Mouse (Mus musculus) embryonic facial prominence, embryonic 15.5 days (tissue): Measurements from ENCODE around the gene Lipc. TPM values are rescaled to one million over a fixed set of nuclear protein-coding genes. Genes with fewer than 3 reads are reported as not detected.

Experiments used
- ATAC-seq: fragments of 200-750 bp; cut with Nextera tagmentation; 2 replicates; pipeline ENCODE4 v1.8.0; 2017; ENCODE audit warnings: low read depth, moderate TSS enrichment; ENCODE audit not compliant: insufficient number of reproducible peaks, low FRiP score, low TSS enrichment
- H3K27ac ChIP-seq: fragments of 300-500 bp; sonication (generic); replicated peaks from 2 replicates; pipeline ENCODE4 v1.5.1; 2015; ENCODE audit warnings: mild to moderate bottlenecking, inconsistent platforms
- H3K27me3 ChIP-seq: fragments of 300-500 bp; sonication (generic); 2 replicates; pipeline ENCODE4 v1.6.1; 2015; ENCODE audit warnings: inconsistent platforms
- H3K36me3 ChIP-seq: fragments of 300-500 bp; sonication (generic); 2 replicates; pipeline ENCODE4 v1.6.1; 2015; ENCODE audit warnings: mild to moderate bottlenecking, inconsistent platforms
- H3K4me1 ChIP-seq: fragments of 300-500 bp; sonication (generic); 2 replicates; pipeline ENCODE4 v1.6.1; 2015; ENCODE audit warnings: inconsistent platforms
- H3K4me2 ChIP-seq: fragments of 300-500 bp; sonication (generic); replicated peaks from 2 replicates; pipeline ENCODE4 v1.6.1; 2015; ENCODE audit warnings: mild to moderate bottlenecking, inconsistent platforms
- H3K4me3 ChIP-seq: fragments of 300-500 bp; sonication (generic); replicated peaks from 2 replicates; pipeline ENCODE4 v1.5.1; 2015; ENCODE audit warnings: mild to moderate bottlenecking, inconsistent platforms
- H3K9ac ChIP-seq: fragments of 300-500 bp; sonication (generic); 2 replicates; pipeline ENCODE4 v1.6.1; 2015; ENCODE audit warnings: inconsistent platforms
- H3K9me3 ChIP-seq: fragments of 300-500 bp; sonication (generic); replicated peaks from 2 replicates; pipeline ENCODE4 v1.6.1; 2016; ENCODE audit warnings: inconsistent platforms
- WGBS: fragments of 180-500 bp; shearing (Covaris S2); methylation state at CpG from one replicate; pipeline ENCODE4 v1.1.7; 2015; 5-methylcytosine and 5-hydroxymethylcytosine counted together
- polyA plus RNA-seq: library from polyadenylated mRNA; unstranded; fragments of >200 nt; fragmentation: Nextera tagmentation; extraction: Ambion mirVana; gene quantifications from 2 replicates; pipeline ENCODE4 v1.2.1, GENCODE M21; 2015

Lipc gene
- 0.53 and 1.1 TPM in 2 replicates for polyA plus RNA-seq

DNA sequence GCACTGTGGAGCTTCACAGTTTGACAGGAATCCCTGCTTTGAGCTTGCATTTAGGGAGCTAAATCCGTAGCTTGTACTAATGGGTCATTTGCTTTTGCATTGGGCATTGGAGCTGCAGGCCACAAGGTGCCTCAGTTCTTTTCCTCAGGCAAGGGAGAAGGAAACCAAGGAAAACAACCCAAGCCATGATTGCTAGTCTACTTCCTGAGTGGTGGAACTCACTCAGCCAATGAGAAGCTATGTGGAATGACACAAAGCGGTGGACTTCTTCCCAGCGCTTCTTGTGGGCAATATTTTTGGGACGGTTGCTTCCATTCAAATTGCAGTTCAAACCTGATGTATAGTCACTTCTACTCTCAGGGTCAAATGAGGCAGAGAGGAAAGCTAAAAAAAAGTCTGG lies at the start of gene Lipc:
Lipc (minus strand) TSS at position 101 of the 400 bp plus-strand sequence.
- no peak within 1 kb of the TSS for H3K9ac ChIP-seq
- H3K27me3 ChIP-seq: no peaks in the 10 kb centered on the region
- no peaks in the 10 kb centered on the region for H3K9me3 ChIP-seq
- no peak for ATAC-seq
- no peaks in the 10 kb centered on the region for H3K4me1 ChIP-seq
- H3K27ac ChIP-seq: no peak within 1 kb of the TSS
- H3K4me2 ChIP-seq: no peak within 1 kb of the TSS
- WGBS: 90% methylated on average over 4 of the region's 4 CpGs
- no peak within 1 kb of the TSS for H3K4me3 ChIP-seq
- H3K36me3 ChIP-seq: no peaks in the 10 kb centered on the region

GRCm38 (mm10) chr9:70999161-70999560 lies 47.1 kb upstream of the Lipc start:
- H3K9me3 ChIP-seq: no peaks in the 10 kb centered on the region
- no peaks in the 10 kb centered on the region for H3K27me3 ChIP-seq
- H3K4me2 ChIP-seq: no peak overlapping the region
- ATAC-seq: no peak
- WGBS: 81% methylated on average over 4 of the region's 4 CpGs
- no peaks in the 10 kb centered on the region for H3K4me1 ChIP-seq
- H3K36me3 ChIP-seq: no peaks in the 10 kb centered on the region
- H3K4me3 ChIP-seq: no peak overlapping the region
- H3K9ac ChIP-seq: no peak overlapping the region
- no peak overlapping the region for H3K27ac ChIP-seq

DNA sequence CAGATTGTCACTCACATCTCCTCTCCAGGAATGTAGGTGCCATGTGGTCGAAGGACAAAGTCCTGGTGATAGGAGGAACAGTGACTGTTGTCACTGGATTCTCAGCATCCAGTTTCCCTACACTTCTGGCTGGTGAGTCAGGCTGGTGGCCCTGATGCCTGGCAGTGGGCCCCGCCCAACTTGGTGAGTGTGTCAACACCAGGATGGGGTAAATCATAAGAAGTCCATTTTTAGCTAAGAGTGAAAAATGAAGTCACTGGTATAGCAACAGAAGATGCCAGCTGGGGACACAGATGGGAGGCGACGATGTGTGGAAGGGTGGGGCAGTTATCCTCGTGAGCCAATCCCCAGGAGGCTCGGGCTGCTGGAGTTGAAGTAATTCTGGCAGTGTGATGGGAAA lies 46.7 kb upstream of the Lipc start:
- H3K27ac ChIP-seq: no peak overlapping the region
- no peaks in the 10 kb centered on the region for H3K27me3 ChIP-seq
- WGBS: 71% methylated on average over 6 of the region's 6 CpGs
- no peak overlapping the region for H3K9ac ChIP-seq
- no peak for ATAC-seq
- no peaks in the 10 kb centered on the region for H3K36me3 ChIP-seq
- no peak overlapping the region for H3K4me2 ChIP-seq
- H3K9me3 ChIP-seq: no peaks in the 10 kb centered on the region
- H3K4me3 ChIP-seq: no peak overlapping the region
- no peaks in the 10 kb centered on the region for H3K4me1 ChIP-seq

DNA sequence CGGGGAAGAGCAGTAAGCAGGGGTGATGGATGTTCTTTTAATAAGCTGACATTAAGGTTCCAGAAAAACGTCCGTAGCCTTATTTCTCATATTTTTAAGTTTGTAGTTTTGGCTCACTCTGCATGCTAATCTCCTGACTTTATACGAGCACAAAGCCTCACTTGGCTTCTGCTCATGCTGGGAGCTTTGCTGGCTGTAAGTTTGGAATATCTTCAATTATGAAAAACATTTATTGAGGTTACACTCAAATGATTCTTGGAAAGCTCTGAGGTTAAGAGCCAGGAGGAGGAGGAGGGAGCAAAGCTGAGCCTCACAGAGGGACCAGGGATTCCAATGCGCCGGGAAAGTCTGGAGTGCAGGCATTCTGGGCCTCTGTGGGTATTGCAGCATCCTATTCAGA lies 41.3 kb upstream of the Lipc start:
- Histone ChIP-seq H3K9me3 (no peaks in the 10 kb centered on the region), H3K4me2 (no peak overlapping the region), H3K4me1 (no peaks in the 10 kb centered on the region), H3K9ac (no peak overlapping the region), H3K27me3 (no peaks in the 10 kb centered on the region), H3K4me3 (no peak overlapping the region), H3K36me3 (no peaks in the 10 kb centered on the region), H3K27ac (no peak overlapping the region)
- WGBS: 40% methylated on average over 6 of the region's 6 CpGs
- ATAC-seq: no peak

GRCm38 (mm10) chr9:70991401-70991800 lies 39.4 kb upstream of the Lipc start:
- no peak overlapping the region for H3K27ac ChIP-seq
- 85% methylated on average over 5 of the region's 5 CpGs for WGBS
- no peak overlapping the region for H3K4me3 ChIP-seq
- H3K27me3 ChIP-seq: no peaks in the 10 kb centered on the region
- no peaks in the 10 kb centered on the region for H3K9me3 ChIP-seq
- H3K4me2 ChIP-seq: no peak overlapping the region
- H3K9ac ChIP-seq: no peak overlapping the region
- no peaks in the 10 kb centered on the region for H3K36me3 ChIP-seq
- no peak for ATAC-seq
- no peaks in the 10 kb centered on the region for H3K4me1 ChIP-seq

DNA sequence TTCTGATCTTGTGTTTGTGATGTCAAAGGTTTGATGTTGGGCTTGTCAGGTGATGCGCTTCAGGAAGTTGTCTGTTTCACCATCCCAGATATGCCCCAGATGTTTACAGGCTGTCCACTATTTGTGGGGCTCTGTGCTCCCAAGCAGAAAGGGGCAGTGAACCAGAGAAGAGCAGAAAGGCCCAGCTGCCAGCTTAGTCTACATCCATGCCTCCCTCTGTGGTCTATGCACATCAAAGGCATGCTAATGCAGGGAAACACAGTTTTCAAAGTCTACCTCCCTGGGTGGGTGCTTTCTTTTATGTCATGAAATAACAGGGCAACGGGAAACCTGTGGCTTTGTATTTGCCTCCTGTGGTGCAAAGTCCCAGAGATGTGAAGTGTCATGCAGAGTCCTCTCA lies 35.2 kb upstream of the Lipc start:
- no peak overlapping the region for H3K4me3 ChIP-seq
- no peaks in the 10 kb centered on the region for H3K9me3 ChIP-seq
- H3K27ac ChIP-seq: no peak overlapping the region
- no peaks in the 10 kb centered on the region for H3K36me3 ChIP-seq
- no peaks in the 10 kb centered on the region for H3K27me3 ChIP-seq
- ATAC-seq: no peak
- H3K9ac ChIP-seq: no peak overlapping the region
- WGBS: 46% methylated on average over 2 of the region's 2 CpGs
- no peak overlapping the region for H3K4me2 ChIP-seq
- no peaks in the 10 kb centered on the region for H3K4me1 ChIP-seq

DNA sequence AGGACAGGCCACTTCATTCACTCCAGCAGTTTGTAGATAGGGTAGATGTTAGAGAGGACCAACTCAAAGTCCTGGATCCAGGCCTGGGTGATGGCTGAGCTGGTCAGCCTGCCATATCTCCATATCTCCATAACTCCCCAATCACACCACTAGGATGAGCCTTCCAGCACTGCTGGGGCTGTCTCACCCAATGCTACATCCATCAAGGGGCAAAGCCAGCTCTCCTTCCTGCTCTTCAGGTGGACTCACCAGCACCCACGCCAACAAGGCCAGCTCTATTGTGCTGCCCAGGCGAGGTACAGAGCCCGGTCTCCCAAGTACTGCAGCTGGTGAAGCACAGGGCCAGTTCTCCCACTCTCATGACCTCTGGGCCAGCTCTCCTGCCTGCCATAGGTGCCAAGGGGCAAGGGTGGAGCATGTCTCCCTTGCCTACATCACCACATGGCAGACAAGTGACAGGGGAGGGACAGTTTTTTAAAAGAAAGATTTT lies 31.0 kb upstream of the Lipc start:
- Histone ChIP-seq H3K27ac (no peak overlapping the region), H3K36me3 (no peaks in the 10 kb centered on the region), H3K9me3 (no peaks in the 10 kb centered on the region), H3K9ac (no peak overlapping the region), H3K4me2 (no peak overlapping the region), H3K4me1 (no peaks in the 10 kb centered on the region), H3K4me3 (no peak overlapping the region), H3K27me3 (no peaks in the 10 kb centered on the region)
- ATAC-seq: no peak
- 93% methylated on average over 3 of the region's 3 CpGs for WGBS

DNA sequence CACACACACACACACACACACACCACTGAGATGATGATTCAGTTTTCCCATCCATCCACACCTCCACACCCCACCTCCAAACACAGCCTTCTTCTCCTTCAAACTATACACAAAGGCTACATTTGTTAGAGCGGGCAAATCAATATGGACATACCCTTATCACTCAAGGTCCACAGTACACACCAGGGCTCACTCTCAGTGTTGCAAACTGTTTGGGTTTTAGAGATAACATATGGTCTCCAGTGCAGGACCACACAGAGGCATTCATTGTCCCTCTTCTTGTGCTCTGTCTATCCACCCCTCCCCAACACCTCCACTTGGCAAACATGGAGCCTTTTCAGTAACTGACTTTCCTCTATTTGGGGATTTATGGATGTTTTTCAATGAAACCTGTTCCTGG lies 29.7 kb upstream of the Lipc start:
- Histone ChIP-seq H3K4me1 (no peaks in the 10 kb centered on the region), H3K4me2 (no peak overlapping the region), H3K36me3 (no peaks in the 10 kb centered on the region), H3K4me3 (no peak overlapping the region), H3K27ac (no peak overlapping the region), H3K9me3 (no peaks in the 10 kb centered on the region), H3K9ac (no peak overlapping the region), H3K27me3 (no peaks in the 10 kb centered on the region)
- 81% methylated on average over 1 of the region's 1 CpGs for WGBS
- no peak for ATAC-seq

DNA sequence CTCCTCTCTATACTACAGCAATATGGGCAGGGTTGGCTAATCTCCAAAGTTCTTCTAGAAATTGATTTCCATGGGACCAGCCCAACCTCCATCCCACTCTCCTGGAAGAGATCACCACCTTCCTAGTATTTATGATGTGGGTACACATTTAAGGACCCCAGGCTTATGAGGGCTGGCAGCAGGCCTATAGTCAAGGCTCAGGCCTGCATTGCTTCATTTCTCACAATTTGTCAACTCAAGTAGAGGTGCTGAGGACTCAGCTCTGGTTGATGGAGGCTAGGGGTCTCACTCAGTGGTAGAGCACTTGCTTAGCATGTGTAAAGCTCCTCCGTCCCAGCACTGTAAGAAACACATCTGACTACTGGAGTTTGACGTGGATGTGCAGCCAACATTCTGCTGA lies 27.6 kb upstream of the Lipc start:
- Histone ChIP-seq H3K4me3 (no peak overlapping the region), H3K9ac (no peak overlapping the region), H3K27ac (no peak overlapping the region), H3K36me3 (no peaks in the 10 kb centered on the region), H3K4me1 (no peaks in the 10 kb centered on the region), H3K27me3 (no peaks in the 10 kb centered on the region), H3K9me3 (no peaks in the 10 kb centered on the region), H3K4me2 (no peak overlapping the region)
- WGBS: 91% methylated on average over 2 of the region's 2 CpGs
- no peak for ATAC-seq

DNA sequence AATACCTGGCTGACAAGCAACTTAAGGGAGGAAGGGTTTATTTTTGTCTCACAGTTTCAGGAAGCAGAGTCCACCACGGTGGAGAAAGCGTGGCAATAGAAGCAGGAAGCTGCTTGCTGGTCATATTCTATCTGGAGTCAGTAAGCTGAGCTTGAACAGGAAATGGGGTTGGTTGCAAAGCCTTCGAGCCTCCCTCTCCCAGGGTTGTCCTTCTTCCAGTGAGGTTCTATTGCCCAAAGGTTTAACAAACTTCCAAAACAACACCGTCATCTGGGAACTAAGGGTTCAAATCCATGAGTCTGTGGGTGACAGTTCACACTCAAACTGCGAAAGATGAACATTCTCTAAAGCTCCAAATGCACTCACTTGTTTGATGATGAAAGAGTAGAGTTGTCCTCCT lies 27.1 kb upstream of the Lipc start:
- no peak for ATAC-seq
- Histone ChIP-seq H3K4me3 (no peak overlapping the region), H3K4me2 (no peak overlapping the region), H3K36me3 (no peaks in the 10 kb centered on the region), H3K9me3 (no peaks in the 10 kb centered on the region), H3K9ac (no peak overlapping the region), H3K27ac (no peak overlapping the region), H3K27me3 (no peaks in the 10 kb centered on the region), H3K4me1 (no peaks in the 10 kb centered on the region)
- WGBS: 89% methylated on average over 5 of the region's 5 CpGs

- Histone ChIP-seq H3K27me3 (no peaks in the 10 kb centered on the region), H3K27ac (no peak overlapping the region), H3K9ac (no peak overlapping the region), H3K4me3 (no peak overlapping the region), H3K36me3 (no peaks in the 10 kb centered on the region), H3K4me1 (no peaks in the 10 kb centered on the region), H3K4me2 (no peak overlapping the region), H3K9me3 (no peaks in the 10 kb centered on the region)
- ATAC-seq: no peak
- WGBS: 46% methylated on average over 1 of the region's 1 CpGs
Observed at GRCm38 (mm10) chr9:70977392-70977791, 25.4 kb upstream of the Lipc start.

DNA sequence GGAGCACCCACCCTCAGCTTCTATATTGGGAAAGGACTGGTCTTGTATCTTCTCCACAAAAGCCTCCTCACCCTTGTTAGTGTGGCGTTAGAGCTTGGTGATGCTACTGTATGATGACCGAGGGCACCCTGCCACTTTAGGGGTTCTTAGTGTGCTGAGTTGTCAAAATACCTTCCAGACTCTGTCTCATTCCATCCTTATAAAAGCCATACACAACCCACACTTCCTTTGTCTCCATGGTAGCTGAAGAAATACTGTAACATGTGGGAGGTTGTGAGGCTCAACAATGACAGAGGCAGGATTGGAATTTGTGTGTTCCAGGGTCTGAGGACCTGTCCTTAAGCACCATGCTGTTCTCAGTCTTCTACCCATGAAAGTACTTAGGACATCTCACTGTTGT lies 23.9 kb upstream of the Lipc start:
- H3K4me1 ChIP-seq: no peaks in the 10 kb centered on the region
- H3K9me3 ChIP-seq: no peaks in the 10 kb centered on the region
- H3K27ac ChIP-seq: no peak overlapping the region
- WGBS: 95% methylated on average over 2 of the region's 2 CpGs
- no peak overlapping the region for H3K4me3 ChIP-seq
- H3K4me2 ChIP-seq: no peak overlapping the region
- no peaks in the 10 kb centered on the region for H3K27me3 ChIP-seq
- ATAC-seq: no peak
- H3K9ac ChIP-seq: no peak overlapping the region
- H3K36me3 ChIP-seq: no peaks in the 10 kb centered on the region
